Mouse (Mus musculus) heart, postnatal 0 days (tissue): ENCODE measurements around the gene Pdxp. TPM values are rescaled to one million over a fixed set of nuclear protein-coding genes. Genes with fewer than 3 reads are reported as not detected.

Source experiments
- ATAC-seq: fragments of 200-750 bp; cut with Nextera tagmentation; 2 replicates; pipeline ENCODE4 v1.8.0; 2017; ENCODE audit warnings: low read depth, moderate number of reproducible peaks, moderate library complexity; ENCODE audit not compliant: insufficient read depth
- DNase-seq: peaks from one replicate; pipeline ENCODE4 v3.0.0-alpha.2; 2016; ENCODE audit warnings: low spot score
- H3K27ac ChIP-seq: fragments of 300-500 bp; sonication (generic); 2 replicates; pipeline ENCODE4 v1.5.1; 2014; ENCODE audit warnings: low read depth, mild to moderate bottlenecking
- H3K27me3 ChIP-seq: fragments of 300-500 bp; sonication (generic); 2 replicates; pipeline ENCODE4 v1.6.1; 2014; ENCODE audit warnings: low read length, mixed read lengths; ENCODE audit not compliant: control insufficient read depth, insufficient read depth
- H3K36me3 ChIP-seq: fragments of 300-500 bp; sonication (generic); replicated peaks from 2 replicates; pipeline ENCODE4 v1.6.1; 2014; ENCODE audit warnings: low read length, mixed read lengths; ENCODE audit not compliant: control insufficient read depth, insufficient read depth
- H3K4me1 ChIP-seq: fragments of 300-500 bp; sonication (generic); 2 replicates; pipeline ENCODE4 v1.6.1; 2014; ENCODE audit warnings: antibody characterized with exemption; ENCODE audit not compliant: control insufficient read depth, insufficient read depth
- H3K4me2 ChIP-seq: fragments of 300-500 bp; sonication (generic); 2 replicates; pipeline ENCODE4 v1.6.1; 2014; ENCODE audit warnings: low read depth, mild to moderate bottlenecking, low read length, moderate library complexity
- H3K4me3 ChIP-seq: fragments of 300-500 bp; sonication (generic); 2 replicates; pipeline ENCODE4 v1.5.1; 2014; ENCODE audit warnings: low read depth, low read length
- H3K9ac ChIP-seq: fragments of 300-500 bp; sonication (generic); replicated peaks from 2 replicates; pipeline ENCODE4 v1.6.1; 2014; ENCODE audit warnings: low read depth, low read length, mixed read lengths
- H3K9me3 ChIP-seq: fragments of 300-500 bp; sonication (generic); replicated peaks from 2 replicates; pipeline ENCODE4 v1.6.1; 2016; ENCODE audit warnings: low read length; ENCODE audit not compliant: control insufficient read depth
- CTCF ChIP-seq: IDR thresholded peaks from 2 replicates; pipeline ENCODE4 v1.5.1; 2016; ENCODE audit warnings: antibody characterized with exemption, control low read depth, low read depth
- EP300 ChIP-seq: IDR thresholded peaks from 2 replicates; pipeline ENCODE4 v1.6.1; 2016; ENCODE audit warnings: antibody characterized with exemption, low read depth
- WGBS: fragments of 180-500 bp; shearing (Covaris S2); extraction: QIAGEN DNeasy Blood & Tissue Kit; methylation state at CpG from one replicate; pipeline ENCODE4 v1.1.7; 2014; 5-methylcytosine and 5-hydroxymethylcytosine counted together
- polyA plus RNA-seq: library from polyadenylated mRNA; unstranded; fragments of >200 nt; fragmentation: Nextera tagmentation; extraction: Ambion mirVana; gene quantifications from 2 replicates; pipeline ENCODE4 v1.2.1, GENCODE M21; 2015
- total RNA-seq: library from RNA; depleted of rRNA; stranded (reverse); fragments of >200 nt; gene quantifications from 2 replicates; pipeline ENCODE4 v1.2.3, GENCODE M21; 2014; ENCODE audit warnings: low replicate concordance

Pdxp gene
- total and polyA plus RNA-seq, 2 experiments from 2014 or later: 7.7 to 25.8 TPM

GRCm38 (mm10) chr15:78936403-78936802, 22.7 kb downstream of the Pdxp start:
- Histone ChIP-seq H3K4me1 (peaks cover 7% of the 10 kb centered on the region; the same call in 1 of the 2 replicates), H3K4me3 (no peak overlapping the region), H3K36me3 (peaks cover 42% of the 10 kb centered on the region), H3K27ac (no peak overlapping the region), H3K4me2 (no peak overlapping the region), H3K9me3 (no peaks in the 10 kb centered on the region), H3K27me3 (no peaks in the 10 kb centered on the region), H3K9ac (no peak overlapping the region)
- TF ChIP-seq EP300 (no peak), CTCF (no peak)
- 84% methylated on average over 12 of the region's 12 CpGs for WGBS
- ATAC-seq (no peak), DNase-seq (no peak)

- peaks cover 7% of the 10 kb centered on the region; the same call in 1 of the 2 replicates for H3K4me1 ChIP-seq
- WGBS: 88% methylated on average over 10 of the region's 10 CpGs
- DNase-seq (no peak), ATAC-seq (no peak)
- peaks cover 44% of the 10 kb centered on the region for H3K36me3 ChIP-seq
- no peak overlapping the region for H3K9ac ChIP-seq
- no peak overlapping the region for H3K27ac ChIP-seq
- H3K4me3 ChIP-seq: no peak overlapping the region
- no peak for TF ChIP-seq EP300
- TF ChIP-seq CTCF: no peak
- no peak overlapping the region for H3K4me2 ChIP-seq
- no peaks in the 10 kb centered on the region for H3K27me3 ChIP-seq
- H3K9me3 ChIP-seq: no peaks in the 10 kb centered on the region
Observed at GRCm38 (mm10) chr15:78937311-78937710, 23.6 kb downstream of the Pdxp start.

GRCm38 (mm10) chr15:78937963-78938362, 24.2 kb downstream of the Pdxp start:
- H3K27me3 ChIP-seq: no peaks in the 10 kb centered on the region
- peaks cover 44% of the 10 kb centered on the region for H3K36me3 ChIP-seq
- 84% methylated on average over 2 of the region's 2 CpGs for WGBS
- DNase-seq: no peak
- no peak overlapping the region for H3K4me2 ChIP-seq
- no peak overlapping the region for H3K27ac ChIP-seq
- no peak for ATAC-seq
- no peaks in the 10 kb centered on the region for H3K9me3 ChIP-seq
- no peak overlapping the region for H3K4me3 ChIP-seq
- peaks cover 9% of the 10 kb centered on the region; the same call in 1 of the 2 replicates for H3K4me1 ChIP-seq
- no peak for TF ChIP-seq CTCF
- no peak for TF ChIP-seq EP300
- H3K9ac ChIP-seq: no peak overlapping the region

- H3K36me3 ChIP-seq: peaks cover 44% of the 10 kb centered on the region
- no peak overlapping the region for H3K4me3 ChIP-seq
- no peaks in the 10 kb centered on the region for H3K27me3 ChIP-seq
- H3K27ac ChIP-seq: no peak overlapping the region
- no peaks in the 10 kb centered on the region for H3K9me3 ChIP-seq
- peaks cover 9% of the 10 kb centered on the region; the same call in 1 of the 2 replicates for H3K4me1 ChIP-seq
- no peak for DNase-seq
- TF ChIP-seq EP300: no peak
- TF ChIP-seq CTCF: no peak
- ATAC-seq: no peak
- no peak overlapping the region for H3K4me2 ChIP-seq
- WGBS: 89% methylated on average over 13 of the region's 13 CpGs
- no peak overlapping the region for H3K9ac ChIP-seq
Observed at GRCm38 (mm10) chr15:78940325-78940724, 26.6 kb downstream of the Pdxp start.

GRCm38 (mm10) chr15:78942663-78943062, 28.9 kb downstream of the Pdxp start:
- Histone ChIP-seq H3K36me3 (peaks cover 39% of the 10 kb centered on the region), H3K4me3 (peak overlapping the region; percentile 40), H3K4me2 (peak overlapping the region; percentile 60), H3K27me3 (0 out of 2 replicates have a peak, but pooled peaks cover 5% of the 10 kb centered on the region), H3K4me1 (0 out of 2 replicates have a peak, but pooled peaks cover 2% of the 10 kb centered on the region), H3K27ac (no peak overlapping the region), H3K9me3 (no peaks in the 10 kb centered on the region), H3K9ac (no peak overlapping the region)
- ATAC-seq (peak; percentile 66), DNase-seq (peak; percentile 75)
- TF ChIP-seq CTCF (peak; percentile 74), EP300 (no peak)
- 2% methylated on average over 9 of the region's 9 CpGs for WGBS

GRCm38 (mm10) chr15:78946232-78946631, 32.5 kb downstream of the Pdxp start:
- no peak for ATAC-seq
- WGBS: 71% methylated on average over 7 of the region's 7 CpGs

More at GRCm38 (mm10) chr15:78946232-78946631, 32.5 kb downstream of the Pdxp start:
- no peaks in the 10 kb centered on the region for H3K9me3 ChIP-seq
- no peak for DNase-seq
- H3K4me2 ChIP-seq: no peak overlapping the region
- TF ChIP-seq EP300 (no peak), CTCF (no peak)
- peaks cover 3% of the 10 kb centered on the region; the same call in 1 of the 2 replicates for H3K36me3 ChIP-seq
- H3K4me3 ChIP-seq: no peak overlapping the region
- H3K27me3 ChIP-seq: 0 out of 2 replicates have a peak, but pooled peaks cover 5% of the 10 kb centered on the region
- H3K27ac ChIP-seq: no peak overlapping the region
- 0 out of 2 replicates have a peak, but pooled peaks cover 6% of the 10 kb centered on the region for H3K4me1 ChIP-seq
- no peak overlapping the region for H3K9ac ChIP-seq
